Mouse (Mus musculus) urinary bladder, postnatal 10 days (tissue): ENCODE measurements around the gene Nog.

Experiments
- DNase-seq: peaks from one replicate; pipeline ENCODE4 v3.0.0; 2022; ENCODE audit warnings: low spot score

Gene Nog

DNA sequence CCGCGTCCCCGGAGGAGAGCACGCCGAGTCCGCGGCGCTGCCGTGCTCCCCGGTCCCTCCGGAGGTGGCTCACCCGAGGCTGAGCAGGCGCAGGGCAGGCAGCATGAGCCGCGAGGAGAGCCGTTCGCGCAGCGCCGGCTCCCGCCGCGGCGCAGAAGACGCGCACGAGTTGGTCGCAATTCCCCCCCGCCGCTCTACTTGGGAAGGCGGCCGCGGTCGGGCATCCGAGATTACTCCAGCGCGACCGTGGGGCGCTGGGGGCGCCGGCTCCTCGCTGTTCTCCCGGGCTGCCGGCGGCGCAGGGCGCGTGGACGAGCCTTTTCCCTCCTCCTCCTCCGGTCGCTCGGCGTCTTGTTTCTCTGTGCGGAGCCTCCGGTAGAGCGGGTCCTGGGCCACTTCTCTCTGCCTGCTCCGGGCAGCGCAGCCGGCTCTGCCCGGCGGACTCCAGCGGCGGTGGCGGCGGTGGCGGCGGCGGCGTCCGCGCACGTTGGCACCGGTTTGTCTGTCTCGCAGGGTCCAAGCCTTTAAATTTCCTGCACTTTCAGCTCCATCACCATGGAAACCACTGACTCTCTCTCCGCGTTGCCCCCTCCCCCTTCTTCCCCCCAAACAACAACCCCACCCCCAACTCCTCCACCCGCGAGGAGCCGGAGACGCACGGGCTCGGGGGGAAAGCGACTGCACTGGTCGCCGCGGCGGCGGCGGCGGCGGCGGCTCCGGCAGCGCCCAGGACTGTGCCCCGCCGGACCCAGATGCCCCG, at the start of gene Nog:
TSS of gene Nog (minus strand) at position 277 of the 760 bp plus-strand sequence.
- no peak for DNase-seq

DNA sequence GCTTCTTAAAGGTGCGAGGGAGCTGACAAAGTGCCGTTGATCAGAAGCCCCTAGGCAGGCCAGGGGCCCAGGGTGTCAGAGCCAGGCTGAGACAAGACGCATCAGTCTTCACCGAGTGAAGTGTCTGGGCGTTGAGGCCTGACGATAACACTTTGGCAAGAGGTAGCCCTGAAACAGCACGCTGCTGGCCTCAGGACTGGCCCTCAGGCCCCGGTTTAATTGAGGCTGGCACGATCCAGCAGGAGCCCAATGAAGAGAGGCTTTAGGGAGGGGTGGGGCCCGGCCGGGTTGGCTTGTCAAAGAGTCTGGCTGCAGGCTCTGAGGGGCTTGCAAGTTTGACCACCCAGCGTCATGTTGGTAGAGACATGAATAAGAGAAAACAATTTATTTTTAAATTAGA, 38.1 kb upstream of the Nog start:
- no peak for DNase-seq

DNA sequence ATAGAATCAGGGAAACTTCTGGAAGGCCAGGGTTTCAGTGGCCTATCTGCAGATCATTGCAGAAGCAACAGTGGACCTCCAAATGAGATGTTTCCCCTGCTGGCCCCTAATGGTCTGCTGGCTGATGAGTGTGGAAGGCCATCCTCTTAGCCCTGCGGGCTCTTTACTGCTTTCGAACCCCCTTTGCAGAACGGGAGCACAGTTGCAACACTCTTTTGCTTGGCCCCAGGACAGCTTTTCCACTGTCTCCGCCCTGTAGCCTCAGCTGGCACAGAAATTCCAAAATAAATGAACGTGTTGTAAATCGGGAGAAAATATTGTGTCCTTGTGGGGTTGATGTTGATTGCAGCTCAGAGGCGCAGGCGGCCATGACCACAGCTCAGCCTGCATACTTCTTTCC, 37.7 kb upstream of the Nog start:
- no peak for DNase-seq

DNA sequence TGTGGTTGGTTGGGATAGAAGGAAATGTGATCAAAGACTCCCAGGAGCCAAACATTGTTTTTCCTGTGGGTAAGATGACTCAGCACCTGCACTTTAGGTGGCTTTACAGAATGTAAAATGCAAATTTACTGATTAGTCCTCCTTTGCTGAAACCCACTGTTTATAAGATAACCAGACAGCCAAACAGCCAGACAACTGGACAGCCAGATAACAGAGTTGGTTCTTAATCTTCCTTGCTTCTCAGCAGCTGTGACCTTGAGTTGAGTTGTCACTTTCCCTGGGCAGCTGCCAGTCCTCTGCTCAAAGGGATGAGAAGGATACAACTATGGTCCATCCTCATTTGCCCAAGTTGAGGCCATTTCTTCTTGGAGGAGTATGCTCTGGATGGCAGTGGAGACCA, 35.8 kb upstream of the Nog start:
- no peak for DNase-seq

DNA sequence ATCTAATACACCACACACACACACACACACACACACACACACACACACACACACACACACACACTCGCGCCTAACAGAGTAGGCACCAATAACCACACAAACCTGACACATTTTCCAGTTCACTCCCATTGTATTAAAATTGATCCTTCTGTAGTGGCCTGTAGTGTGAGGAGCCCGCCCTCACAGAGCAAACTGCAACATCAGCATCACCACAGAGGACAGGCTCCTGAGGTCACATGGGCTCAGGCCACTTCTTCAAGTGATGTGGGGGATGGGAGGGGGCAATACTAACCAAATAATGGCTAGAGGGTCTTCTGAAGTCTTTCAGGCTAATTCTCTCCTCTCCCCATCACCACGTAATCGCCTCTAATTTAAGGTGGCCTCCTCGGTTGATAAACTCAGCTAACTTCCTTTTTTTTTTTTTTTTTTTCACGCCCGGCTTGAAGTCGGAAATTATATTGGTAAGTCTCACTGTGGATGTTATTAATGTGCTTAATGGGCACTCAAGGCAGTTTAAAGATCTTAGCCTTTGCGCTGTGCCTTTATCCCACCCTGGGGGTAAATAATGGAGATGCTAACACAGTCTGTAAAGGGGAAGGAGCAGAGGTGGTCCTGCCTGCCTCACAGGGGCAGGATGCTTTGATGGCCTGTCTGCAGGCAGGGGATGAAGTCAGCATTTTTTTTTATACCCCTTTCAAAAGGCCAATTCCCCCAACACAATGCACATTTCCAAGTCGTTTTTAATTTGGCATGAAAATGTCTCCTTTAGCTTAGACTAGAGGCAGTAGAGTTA, 25.2 kb upstream of the Nog start:
- DNase-seq: no peak

DNA sequence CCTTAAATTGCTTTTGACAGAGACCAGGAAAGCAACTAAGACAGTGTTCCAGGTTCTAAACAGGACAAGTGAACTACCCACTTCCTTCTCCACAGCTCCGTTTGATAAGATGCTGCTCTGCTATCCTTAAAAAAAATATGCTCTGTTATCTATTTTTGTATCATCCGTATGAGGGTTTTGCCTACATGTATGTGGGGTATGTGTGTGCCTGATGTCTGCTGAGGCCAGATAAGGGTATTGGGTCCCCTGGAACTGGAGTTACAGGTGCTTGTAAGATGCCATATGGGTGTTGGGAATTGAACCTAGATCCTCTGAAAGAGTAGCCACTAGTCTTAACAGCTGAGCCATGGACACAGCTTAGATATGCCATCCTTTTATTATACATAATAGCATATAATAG, 19.6 kb upstream of the Nog start:
- DNase-seq: no peak

DNA sequence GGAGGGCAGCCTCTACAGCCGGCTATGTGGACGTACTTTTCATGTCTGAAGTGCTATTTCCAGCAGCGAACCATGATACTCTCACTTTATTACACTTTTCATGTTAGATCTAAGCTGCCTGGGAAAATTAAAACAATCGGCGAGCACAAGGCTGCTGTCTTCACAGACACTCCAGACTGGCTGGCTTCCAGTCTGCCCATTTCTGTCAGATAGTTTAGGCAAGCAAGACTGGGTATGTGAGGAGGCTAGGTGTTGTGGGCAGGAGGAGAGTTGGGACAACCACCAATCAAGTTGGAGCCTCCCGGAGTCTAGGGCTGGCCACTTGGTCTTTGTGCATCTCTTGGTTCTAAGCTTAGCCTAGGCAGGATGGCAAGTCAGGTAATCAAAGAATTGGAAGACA, 17.5 kb upstream of the Nog start:
- no peak for DNase-seq

DNA sequence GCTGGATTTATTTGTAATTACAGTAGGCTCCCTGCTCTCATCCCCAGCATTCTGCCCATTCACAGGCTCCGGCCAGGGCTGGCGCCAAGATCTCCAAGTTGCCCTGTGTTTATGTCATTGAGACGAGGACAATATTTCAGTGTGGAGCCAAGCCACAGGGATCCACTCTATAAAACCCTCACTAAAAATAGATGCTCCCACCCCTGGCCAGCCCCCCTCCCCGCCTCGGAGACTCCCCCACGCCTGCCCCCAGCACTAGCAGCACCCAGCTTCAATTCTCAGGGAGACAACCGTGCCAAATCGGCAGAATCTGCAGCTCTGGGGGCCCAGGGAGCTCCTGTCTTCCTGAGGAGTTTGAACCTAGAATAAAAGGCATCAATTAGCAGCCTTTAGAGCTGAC, 16.2 kb upstream of the Nog start:
- no peak for DNase-seq

DNA sequence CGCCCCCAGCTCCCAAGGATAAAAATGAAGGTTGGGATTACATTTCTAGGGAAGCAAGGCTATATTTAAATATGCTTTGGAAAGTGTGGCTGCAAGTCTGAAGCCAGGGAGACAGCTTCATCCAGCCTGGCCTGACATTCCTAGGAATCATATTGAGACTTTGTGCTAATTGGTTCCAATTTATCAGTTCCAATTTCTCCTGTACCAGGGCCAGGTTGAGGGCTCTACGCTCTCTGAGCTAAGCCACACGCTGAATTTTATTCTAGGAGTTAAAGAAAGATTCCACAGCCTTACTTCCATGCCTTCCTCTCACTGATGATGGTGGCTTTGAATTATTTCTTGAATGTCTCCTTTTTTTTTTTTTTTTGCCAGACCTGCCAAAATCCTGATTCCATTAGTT, 15.6 kb upstream of the Nog start:
- no peak for DNase-seq

DNA sequence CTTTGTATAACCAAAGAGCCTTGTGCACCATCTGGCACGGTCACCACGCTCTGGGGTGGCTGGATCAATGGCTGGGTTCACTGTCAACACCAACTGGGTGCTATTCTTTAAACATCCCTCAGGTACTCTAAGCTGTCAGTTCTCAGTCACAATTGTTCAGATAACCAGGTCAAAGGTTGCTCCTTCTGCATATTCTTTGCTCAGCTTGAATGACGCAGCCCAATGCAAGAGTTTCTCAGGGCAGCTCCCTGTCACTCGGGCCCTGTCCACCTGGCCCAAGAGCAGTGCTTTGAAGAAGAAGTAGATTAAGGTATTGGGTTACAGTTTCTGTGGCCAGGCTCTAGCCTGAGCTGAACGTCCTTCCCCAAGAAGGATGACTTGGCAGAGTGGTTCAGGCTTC, 12.2 kb upstream of the Nog start:
- DNase-seq: no peak

DNA sequence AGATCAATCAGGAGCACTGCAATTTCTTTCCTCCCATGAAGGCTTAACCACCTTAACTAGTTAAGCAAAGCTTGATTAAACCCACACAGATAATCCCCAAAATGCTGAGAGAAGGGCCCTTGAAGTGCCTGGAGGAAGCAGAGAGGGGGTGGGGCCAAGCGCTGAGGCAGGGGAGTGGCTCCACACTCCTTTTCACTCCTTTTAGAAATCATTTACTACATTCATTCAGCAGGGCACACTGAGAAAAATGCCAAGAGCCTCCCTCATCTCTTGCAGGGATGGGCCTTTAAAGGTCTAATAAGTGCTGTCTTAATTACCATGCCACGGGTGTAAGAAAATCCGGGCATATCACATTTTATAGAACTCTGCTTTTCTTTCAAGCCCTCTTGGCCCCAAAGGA, 10.2 kb upstream of the Nog start:
- DNase-seq: no peak

DNA sequence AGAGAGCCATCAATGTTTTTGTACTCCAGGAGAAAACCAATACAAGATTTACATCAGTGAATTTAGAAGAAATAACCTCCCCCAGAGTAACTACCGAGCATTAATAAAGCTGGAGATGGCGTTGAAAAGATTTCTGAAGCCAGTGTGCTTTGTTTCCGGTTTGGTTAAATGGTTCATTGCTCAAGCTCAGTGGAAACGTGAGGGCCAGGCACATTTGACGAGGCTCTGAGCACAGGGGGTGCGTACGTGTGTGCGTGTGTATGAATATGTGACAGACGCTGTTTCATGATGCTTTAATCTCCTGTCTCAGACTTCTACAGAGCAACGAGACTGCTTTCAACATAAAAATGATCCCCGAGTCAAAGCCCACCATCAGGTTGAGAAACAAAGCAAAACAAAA, 8.1 kb upstream of the Nog start:
- no peak for DNase-seq

DNA sequence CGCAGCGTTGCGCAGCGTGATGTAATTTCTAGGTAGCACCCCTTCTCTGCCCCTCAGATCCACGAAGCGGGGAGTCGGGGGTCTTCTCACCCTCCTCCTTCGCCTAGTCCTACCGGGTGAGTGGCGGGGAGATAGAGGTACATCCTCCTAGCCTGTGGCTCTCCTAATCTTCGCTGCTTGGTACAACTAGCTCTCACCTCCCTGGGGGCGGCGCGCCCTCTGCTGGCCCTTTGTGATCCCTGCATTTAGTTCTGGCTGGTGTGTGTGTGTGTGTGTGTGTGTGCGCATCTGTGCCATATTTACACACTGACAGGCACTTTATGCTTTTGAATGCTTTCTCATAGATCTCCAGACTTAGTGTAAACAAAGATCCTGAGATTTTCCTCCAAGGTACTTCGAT, 1.3 kb upstream of the Nog start:
- peak; percentile 43 for DNase-seq

DNA sequence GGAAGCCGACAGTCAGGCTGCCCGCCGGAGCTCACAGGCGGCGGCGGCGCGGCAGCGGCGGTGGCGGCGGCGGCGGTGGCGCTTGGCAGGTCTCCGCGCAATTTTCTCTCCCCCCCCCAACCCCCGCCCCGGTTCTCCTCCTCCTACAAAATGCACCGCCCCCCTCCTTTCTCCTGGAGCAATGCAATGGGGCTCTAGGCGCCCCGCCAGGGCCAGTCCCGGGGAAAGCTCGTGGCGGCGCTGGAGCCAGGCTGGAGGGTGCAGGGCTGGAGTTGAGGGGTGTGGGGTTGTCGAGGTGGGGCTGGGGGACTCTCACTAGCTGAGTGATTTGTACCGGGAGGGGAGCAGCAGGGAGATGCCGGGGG, 666 bp upstream of the Nog start:
- DNase-seq: no peak

DNA sequence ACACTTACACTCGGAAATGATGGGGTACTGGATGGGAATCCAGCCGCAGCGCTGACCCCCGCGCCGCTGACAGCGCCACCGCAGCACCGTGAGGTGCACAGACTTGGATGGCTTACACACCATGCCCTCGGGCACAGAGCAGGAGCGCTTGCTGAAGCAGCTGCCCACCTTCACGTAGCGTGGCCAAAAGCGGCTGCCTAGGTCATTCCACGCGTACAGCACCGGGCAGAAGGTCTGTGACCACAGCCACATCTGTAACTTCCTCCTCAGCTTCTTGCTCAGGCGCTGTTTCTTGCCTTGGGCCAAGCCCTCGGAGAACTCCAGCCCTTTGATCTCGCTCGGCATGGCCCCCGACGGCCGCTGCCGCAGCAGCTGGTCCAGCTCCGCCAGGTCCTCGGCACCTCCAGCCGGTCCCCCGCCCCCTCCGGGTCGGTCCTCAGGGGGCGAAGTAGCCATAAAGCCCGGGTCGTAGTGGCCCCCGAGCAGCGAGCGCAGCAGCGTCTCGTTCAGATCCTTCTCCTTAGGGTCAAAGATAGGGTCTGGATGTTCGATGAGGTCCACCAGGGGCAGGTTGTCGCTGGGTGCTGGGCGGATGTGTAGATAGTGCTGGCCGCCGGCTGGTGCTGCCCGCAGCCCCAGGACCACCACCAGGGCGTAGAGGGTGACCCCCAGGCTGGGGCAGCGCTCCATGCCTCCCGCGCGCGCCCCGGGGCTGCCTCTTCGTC, 639 bp downstream of the Nog start:
- DNase-seq: no peak

DNA sequence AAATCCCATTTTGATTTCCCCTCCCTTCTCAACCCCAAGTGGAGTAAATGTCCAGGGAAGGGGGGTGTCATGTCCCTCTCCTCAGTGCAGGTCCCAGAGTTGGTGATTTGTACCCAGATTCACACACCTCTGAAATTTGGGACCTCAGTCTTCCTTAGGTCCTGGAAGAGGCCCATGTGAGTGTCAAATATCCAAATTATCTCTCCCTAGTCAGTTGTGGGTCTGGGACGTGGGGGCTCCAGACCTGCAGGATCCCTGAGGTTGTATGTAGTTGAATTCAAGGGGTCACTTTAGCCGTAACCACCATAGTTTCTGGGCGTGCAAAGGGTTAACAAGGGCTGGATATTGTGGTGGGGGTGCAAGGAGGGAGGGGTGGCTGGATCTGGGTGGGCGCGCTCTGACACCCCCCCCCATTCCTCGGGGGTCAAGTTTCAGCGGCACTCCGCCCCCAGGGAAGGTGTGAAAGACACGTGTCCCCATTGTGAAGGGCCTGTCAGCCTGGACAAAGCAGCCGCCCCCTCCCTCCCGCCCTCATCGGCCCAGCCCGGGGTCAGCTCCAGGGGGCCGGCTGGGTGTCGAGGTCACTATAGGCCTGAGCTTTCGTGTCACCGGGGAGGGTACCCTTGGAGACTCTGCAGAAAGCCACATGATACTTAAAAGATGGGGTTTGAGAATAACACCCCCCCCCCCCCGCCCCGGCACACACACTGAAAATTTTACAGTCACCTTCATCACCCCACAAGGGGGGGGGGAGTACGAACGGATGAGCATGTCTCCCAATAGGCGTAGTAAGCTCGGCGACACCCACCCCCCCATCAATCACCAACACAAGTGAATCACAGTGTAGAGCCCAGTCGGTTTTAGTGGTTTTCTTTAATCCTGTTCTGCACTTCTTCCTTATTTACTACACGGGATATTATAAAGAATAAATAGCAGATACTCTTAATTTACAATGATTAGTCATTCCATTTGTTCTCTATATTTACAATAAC, 2.1 kb downstream of the Nog start:
- DNase-seq: no peak

DNA sequence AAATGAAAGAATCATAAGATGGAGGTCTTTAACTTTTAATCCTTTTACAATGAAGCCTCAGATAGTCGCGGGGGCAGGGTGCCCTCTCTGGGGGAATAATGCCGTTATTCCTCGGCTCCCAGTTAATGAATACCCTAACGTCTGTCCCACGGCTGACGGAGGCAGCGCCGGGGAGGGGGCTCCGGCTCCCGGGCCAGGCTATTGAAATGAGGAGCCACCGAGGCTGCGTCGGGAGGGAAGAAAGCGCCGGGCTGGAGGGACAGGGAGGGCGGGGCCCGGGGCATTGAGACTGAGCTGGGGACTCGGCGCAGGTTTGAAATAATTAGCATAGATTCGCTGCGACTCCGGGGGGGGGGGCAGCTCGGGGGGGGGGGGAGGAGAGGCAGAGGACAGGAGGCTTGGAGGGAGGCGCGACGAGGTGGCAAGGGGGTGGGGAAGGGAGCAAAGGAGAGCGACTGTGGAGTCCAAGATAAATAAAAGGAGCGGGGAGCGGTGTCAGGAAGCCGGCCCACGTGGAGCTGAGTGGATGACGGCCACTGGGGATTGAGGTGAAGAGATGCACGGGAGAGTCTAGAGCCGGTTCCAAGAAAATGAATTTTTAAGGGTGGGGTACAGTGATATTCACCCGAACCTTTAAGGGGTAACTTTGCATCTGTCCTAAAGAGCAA, 2.9 kb downstream of the Nog start:
- DNase-seq: no peak

DNA sequence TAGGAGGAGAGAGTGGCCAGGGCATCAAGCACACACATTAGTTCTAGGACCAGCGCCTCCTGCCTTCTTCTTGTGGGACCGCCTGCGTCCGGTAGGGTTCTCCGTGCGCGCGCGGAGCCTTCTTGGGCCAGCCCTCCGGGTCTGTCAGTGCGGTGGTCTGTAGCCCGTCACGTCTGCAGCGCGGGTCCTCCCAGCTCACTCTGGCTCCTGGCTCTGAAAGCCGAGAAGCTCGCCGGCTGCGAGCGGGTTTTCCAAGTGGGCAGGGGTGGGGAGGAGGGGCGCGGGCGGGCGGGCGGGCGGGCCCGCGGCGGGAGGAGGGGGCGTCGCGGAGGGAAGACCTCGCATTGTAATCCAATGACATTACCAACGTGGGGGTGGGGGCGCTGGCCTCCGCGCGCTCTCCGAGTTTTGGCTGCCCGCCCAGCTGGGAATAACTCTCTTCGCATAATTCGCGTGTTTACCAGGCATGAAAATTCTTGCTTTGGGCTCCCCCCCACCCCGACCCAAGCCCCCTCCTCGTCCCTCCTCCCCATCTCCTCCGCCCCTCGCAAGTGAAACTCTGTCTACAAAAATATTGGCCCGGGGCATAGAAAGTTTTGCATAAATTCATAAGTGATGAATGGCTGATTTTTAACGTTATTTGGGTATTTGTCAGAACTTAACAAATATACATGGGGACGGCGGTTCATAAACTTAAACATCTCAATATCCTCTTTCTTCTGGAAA, 3.7 kb downstream of the Nog start:
- no peak for DNase-seq

DNA sequence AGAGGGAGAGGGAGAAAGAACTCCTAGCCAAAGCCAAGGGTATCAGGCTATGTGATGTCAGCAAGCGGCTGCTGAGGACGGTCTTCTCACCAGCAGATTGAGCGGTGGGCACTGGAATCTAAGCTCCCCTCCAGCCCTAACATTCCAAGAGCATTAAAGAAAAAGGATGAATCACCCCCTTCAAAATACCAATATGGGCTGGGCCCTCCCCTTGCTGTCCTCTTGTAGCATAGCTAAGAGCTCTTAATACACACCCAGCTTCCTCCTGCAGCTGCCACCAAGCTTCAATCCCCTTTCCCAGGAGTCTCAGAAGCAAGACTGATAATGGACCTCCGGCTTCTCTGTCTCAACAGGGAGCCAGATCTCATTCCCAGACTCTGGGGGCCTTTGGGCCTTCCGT, 4.6 kb downstream of the Nog start:
- DNase-seq: no peak

DNA sequence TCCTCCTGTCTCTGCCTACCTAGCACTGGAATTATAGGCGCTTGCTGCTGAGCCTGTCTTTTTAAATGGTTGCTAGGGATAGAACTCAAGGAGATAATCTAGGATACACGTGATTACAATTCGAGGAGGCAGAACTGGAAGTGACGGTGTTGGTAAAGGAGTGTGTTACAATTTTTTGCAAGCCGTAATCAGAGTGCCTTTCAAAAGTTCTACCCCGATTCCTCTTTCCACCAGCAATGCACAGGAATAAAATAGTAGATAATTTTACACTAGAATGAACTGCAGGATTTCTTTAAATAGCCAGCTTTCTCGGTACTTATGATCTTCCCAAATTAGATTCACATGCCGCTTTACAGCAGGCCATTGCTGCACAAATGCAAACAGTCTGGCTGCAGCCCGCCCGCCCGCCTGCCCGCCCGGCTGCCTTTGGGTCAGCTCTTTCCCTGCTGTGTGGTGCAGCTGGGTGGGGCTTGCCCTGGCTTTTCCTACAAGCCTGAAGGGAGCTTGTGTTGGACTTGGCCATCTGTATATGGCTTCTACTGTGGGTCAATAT, 32.2 kb downstream of the Nog start:
- no peak for DNase-seq
